Mouse (Mus musculus): ENCODE data around the gene Grm8. TPM values are rescaled to one million over a fixed set of nuclear protein-coding genes. Genes with fewer than 3 reads are reported as not detected.
A peak's percentile ranks its signal among the peaks of the same experiment; 100 is the strongest.

The Grm8 gene
- total RNA-seq, 2 experiments from 2014 or later = 0.81 TPM; not detected in 1

DNA sequence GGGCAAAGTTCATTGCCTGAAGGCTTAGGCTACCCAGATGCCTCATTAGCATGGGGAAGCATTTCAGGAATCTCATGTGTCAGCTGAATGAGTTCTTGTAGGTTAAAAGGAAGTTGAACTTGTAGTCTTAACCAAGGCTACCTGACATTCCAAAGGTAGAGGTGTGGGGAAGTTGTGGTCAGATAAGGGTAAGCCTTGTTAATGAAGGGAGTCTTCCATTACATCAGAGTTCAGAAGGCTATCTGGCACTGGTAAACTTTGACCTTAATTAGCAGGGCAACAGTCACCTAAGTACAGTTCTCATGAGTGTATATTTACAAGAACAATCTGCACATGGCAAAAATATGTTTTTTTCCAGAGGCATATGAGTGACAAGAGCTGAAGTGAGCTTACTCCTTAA, 870.0 kb downstream of the Grm8 start:
- no peak for DNase-seq (ENCODE audit: low spot score in 2 of 2)

DNA sequence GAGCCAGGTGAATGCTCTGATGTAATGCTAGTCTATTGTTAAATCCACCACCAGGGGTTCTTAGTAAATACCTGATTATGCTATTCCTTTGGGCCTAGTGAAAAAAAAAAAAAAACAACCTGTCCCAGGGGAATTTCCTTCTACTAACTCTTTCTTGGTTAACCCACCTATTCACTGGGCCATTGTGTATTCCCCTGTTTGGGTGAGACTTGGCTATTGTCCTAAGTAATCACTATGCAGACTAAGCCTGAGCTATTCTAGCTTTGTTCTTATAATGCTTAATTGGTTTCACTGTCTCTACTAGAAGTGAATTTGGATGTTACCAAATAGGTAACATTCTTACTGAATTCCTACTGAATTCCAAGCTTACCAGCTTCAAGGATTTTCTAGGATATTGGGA, 872.4 kb downstream of the Grm8 start:
- DNase-seq (ENCODE audit: low spot score in 2 of 2) = no peak

DNA sequence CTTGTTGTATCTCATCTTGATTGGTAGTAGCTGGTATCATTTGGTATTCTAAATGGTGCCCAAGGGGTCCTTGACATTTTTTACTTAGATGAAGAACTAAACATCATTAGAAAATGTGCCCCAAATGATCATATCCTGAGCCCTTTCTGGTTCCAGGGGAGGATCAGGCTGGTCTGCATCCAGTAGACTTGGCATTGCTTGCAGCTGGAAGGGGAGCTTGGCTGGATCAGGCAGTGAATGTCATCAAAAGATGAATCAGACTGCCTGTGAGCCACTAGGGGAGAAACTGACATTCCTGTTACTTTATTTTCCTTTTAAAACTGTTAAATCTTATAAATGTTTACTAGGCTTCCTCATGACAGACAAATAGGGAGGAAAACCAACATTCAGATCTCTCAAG, 894.6 kb downstream of the Grm8 start:
- DNase-seq (ENCODE audit: low spot score in 2 of 2) = peak in 1 of 2 experiments; percentile 13

DNA sequence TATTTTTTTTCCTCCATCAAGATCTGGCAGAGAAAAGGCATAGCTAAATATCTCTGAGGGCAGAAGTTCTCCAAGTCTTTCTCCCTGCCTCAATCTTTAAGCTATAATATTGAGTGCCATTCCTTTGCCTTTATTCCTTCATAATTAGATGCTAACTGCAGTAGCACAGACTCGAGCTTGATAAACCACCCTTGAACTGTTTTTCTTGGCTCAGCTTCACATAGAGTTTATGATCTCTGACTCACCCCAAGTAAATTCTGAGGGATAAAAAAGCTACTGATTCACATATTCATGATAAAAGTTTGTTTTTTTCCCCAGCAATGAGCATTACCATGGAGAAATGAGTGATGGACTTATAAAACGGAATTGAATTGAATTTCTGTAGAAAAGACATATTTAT, 895.0 kb downstream of the Grm8 start:
- no peak for DNase-seq (ENCODE audit: low spot score in 2 of 2)

Small RNAs within 50 kb of the gene (microRNA-seq; reads per million reads assigned to microRNA genes)
- not detected for gene Mir592
